Mouse (Mus musculus) retina, adult 2 months (tissue): ENCODE data around the gene Cgnl1.

Experiments used
- DNase-seq: peaks from one replicate; pipeline ENCODE4 v3.0.0-alpha.2; 2012; ENCODE audit warnings: low read depth, low spot score

The Cgnl1 gene

DNA sequence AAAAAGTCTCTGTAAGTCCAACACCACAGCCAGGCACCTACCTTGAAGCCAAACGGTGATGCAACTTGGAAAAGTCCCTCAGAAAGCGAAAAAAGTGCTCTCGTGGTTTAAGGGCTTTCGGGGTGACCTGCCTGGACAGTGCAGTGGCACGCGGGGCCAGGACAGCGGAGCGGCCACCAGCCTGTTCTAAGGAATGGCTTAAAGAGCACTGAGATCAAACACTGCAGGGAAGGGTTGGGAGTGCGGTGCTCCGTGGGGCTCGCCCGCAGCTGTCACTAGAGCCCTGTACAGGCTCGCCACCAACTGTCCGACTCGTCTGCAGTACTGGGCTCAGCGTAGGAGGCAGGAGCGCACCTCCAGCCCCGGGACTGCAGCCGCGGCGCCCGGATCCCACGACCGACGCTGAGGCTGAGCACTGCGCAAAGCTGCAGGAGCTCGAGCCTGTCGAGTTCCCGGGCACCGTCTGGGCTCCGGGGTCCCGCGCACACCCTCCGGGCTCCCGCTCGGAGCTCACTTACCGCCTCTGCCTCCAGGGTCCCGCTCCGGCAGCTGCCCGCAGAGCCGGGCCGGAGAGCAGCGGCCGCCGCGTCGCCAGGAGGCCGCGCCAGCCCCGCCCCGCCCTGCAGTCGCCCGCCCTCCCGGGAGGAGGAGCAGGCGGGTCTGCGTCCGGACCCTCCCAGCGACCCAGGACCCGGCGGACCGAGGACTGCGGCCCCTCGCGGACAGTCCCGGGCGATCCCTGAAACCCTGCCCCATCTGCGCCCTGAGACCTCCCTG lies at the start of gene Cgnl1:
Gene Cgnl1, minus strand, starts transcription at position 612 of the 777 bp plus-strand sequence.
- DNase-seq = no peak

DNA sequence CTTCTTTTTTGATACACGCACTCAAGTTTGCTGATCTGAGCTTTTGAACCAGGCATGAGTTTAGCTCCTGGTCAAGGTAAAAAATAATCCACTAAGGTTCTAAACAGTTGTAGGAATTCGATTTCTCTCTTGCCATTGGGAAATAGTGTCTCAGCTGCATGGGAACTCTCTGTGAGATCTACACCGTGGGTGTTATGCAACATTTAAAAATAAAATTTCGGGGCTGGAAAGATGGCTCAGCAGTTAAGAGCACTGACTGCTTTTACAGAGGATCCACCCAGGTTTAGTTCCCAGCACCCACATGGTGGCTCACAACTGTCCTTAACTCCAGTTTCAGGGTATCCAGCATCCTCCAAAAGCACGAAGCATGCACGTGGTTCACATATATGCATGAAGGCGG lies 47.1 kb upstream of the Cgnl1 start:
- DNase-seq = no peak

GRCm38 (mm10) chr9:71816121-71816520 lies 44.7 kb upstream of the Cgnl1 start:
- no peak for DNase-seq

- DNase-seq = no peak
Observed at GRCm38 (mm10) chr9:71813565-71813964, 42.2 kb upstream of the Cgnl1 start.

- DNase-seq = no peak
Observed at GRCm38 (mm10) chr9:71812914-71813313, 41.5 kb upstream of the Cgnl1 start.

- DNase-seq = no peak
Observed at GRCm38 (mm10) chr9:71812402-71812801, 41.0 kb upstream of the Cgnl1 start.

- DNase-seq = no peak
Observed at GRCm38 (mm10) chr9:71811404-71811803, 40.0 kb upstream of the Cgnl1 start.

- no peak for DNase-seq
Observed at GRCm38 (mm10) chr9:71810723-71811122, 39.3 kb upstream of the Cgnl1 start.

DNA sequence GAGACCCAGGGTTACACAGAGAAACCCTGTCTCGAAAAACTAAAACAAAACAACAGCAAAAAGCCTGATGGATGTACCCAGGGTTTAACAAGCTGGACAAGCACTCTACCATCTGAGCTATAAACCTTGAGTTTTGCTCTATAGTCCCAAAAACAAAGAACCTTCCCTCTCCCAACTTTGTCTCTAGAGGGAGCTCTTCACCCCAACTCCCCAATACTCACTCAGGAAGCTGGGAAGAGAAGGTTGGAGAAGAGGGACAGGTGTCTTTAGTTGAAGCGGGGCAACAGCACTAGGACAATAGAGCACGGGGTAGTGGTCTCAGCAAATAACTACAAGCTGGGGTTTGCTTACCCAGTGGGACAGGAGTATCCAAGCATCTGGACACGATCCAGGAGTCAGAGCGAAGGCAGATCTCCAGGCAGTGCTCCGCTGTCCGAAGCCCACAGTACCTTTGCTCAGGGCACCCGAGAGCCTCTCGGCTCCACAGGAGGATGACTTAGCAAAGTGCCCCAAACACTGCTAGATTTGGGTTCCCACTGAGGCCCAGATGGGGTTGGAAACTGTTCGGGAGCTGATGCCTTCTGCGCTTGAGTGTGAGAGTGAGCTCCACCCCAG lies 37.3 kb upstream of the Cgnl1 start:
- no peak for DNase-seq

GRCm38 (mm10) chr9:71807801-71808200 lies 36.4 kb upstream of the Cgnl1 start:
- DNase-seq = no peak

DNA sequence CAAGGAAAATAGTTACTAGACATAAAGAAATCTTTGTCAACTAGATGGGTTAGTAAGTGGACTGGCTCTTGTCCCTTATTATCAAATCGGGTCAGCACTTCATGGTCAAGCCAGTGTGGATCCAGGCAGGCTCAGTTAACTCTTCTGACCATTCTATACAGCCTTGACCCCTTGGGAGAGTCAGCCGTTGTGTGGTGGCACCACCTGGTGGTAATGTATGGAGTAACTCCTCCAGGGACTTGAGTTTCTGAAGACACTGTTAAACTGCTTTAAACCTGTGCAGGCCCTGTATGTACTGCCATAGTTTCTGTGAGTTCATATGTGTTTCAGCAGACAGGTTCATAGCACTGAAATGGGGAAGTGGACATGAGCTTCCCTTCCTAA lies 35.0 kb upstream of the Cgnl1 start:
- peak; percentile 54 for DNase-seq

- DNase-seq = no peak
Observed at GRCm38 (mm10) chr9:71805646-71806421, 34.4 kb upstream of the Cgnl1 start.

- no peak for DNase-seq
Observed at GRCm38 (mm10) chr9:71804116-71804515, 32.7 kb upstream of the Cgnl1 start.

DNA sequence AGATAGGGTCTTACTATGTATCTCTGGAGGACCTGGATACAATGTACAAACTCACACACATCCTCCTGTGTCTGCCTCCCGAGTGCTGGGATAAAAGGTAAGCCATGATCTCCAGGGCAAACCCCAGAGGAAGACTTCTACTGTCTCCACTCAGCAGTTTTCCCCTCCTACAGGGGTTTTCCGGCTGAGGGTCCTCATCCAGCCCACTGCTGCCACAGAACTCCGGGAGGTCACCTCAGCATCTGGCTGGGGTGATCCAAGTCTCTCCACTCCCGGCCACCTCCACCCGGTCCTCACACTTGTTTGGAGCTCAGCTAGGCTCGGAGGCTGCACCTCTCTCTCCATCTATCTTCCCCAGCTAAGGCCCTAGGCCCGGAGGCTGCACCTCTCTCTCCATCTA lies 31.9 kb upstream of the Cgnl1 start:
- no peak for DNase-seq

- DNase-seq = no peak
Observed at GRCm38 (mm10) chr9:71799598-71799997, 28.2 kb upstream of the Cgnl1 start.

GRCm38 (mm10) chr9:71798176-71798575 lies 26.8 kb upstream of the Cgnl1 start:
- no peak for DNase-seq

GRCm38 (mm10) chr9:71777404-71777803 lies 6.0 kb upstream of the Cgnl1 start:
- no peak for DNase-seq

DNA sequence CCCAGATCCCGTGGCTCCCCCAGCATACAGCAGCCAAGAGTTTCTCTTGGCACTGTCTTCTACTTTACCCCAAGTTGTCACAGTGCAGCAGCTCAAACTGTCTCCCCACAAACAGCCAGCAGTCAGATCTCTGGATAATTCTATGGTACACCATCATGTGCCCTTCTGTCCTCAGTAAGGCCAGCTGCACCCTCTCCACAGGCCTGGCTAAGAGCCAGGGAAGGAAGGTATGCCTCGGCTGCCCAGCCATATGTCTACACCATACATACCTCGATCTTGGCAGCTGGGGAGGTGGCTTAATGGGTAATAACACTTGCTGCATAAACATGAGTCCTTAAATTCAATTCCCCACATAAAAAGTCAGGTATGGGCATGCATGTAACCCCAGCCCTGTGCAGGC lies 4.9 kb upstream of the Cgnl1 start:
- no peak for DNase-seq

- no peak for DNase-seq
Observed at GRCm38 (mm10) chr9:71773563-71773962, 2.2 kb upstream of the Cgnl1 start.

- peak; percentile 23 for DNase-seq
Observed at GRCm38 (mm10) chr9:71772338-71772737, 936 bp upstream of the Cgnl1 start.

DNA sequence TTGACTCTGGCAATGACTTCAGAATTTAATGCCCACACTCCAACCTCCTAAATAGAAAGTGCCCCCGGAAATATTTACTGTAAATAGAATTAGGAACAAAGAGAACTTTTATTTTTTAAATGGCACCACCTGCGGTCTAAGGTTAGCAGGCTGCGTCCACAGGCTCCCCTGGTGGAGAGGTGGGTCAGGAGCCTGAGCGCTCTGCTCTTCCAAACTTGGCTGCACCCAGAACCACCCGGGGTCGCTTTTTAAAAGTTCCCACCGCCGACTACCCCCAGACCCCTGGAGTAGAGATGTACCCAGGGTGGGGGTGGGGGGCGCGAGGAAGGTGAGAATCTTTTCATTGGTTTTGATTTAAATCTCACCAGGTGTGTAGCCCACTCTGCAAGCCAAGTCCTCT lies 918 bp downstream of the Cgnl1 start:
- no peak for DNase-seq

DNA sequence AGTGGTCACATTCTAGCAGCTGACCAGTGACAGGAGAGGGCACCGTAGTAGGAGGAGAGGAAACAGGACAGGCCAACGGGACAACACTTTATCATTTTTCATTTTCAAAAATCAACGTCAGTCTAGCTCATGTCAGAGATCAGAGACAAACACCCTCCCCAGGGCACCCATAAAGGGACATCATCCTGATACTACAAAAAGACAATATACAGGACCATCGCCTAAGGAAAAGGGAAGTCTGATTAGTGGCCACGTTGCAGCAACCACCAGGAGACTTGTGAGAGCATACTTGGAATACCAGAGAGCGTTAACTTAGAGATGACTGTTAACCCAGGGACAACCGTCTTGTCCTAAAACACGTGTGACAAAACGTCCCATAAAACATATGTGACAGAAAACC lies 1.7 kb downstream of the Cgnl1 start:
- no peak for DNase-seq

DNA sequence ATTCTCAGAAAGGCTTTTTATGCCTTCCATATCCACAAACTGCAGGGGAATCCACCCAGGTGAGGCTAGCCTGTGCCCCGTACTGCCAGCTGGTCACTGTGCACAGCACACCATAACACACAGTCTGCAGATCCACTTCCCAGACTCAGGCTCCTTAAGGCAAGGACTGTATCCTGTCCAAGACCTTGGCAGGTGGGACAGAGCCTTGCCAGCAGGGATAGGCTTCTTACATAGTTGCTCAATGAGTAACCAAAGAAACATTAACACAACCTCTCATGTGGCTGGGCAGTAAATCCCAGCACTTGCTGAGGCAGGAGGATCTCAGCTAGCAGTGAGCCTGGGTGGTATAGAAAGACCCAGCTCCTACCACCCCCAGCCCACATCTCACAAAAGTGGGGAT lies 3.3 kb downstream of the Cgnl1 start:
- no peak for DNase-seq
